Mouse (Mus musculus): ENCODE results near the gene Tbc1d10b.

GRCm38 (mm10) chr7:127217475-127217874, 9.2 kb upstream of the Tbc1d10b start:
- TF ChIP-seq CTCF (IDR thresholded peaks at IDR 0.05) = no peak
- TF ChIP-seq EP300 (IDR thresholded peaks at IDR 0.05) = no peak

Measured in lung, postnatal 0 days (tissue).